Comparison of ENCODE assay signal across 8 mouse cellular contexts in genomic region chr5:24604656-24605100, GRCm38 (mm10). TPM values are rescaled to one million over a fixed set of nuclear protein-coding genes. Genes with fewer than 3 reads are reported as not detected.
DNase-seq lines count a peak whose midpoint lies in the region; ATAC-seq and TF ChIP-seq lines count a peak whose summit lies in the region.

No protein-coding gene starts in this region.

- peak overlapping the region; percentile 53 for H3K4me3 ChIP-seq in hindbrain, embryonic 12.5 days
- peak overlapping the region; percentile 63 for H3K4me3 ChIP-seq in left cerebral cortex, adult 2 months

- TF ChIP-seq CTCF in left cerebral cortex, adult 2 months (IDR thresholded peaks at IDR 0.05), result peak; percentile 31

- WGBS in hindbrain, embryonic 12.5 days, result 1% methylated on average over 44 of the region's 46 CpGs

- H3K9ac ChIP-seq in hindbrain, embryonic 12.5 days, result peak overlapping the region; percentile 73

- peak; percentile 95 for DNase-seq in adipocyte (ENCODE audit: low spot score)
- DNase-seq in cerebellum, adult 9-10 months, result peak; percentile 78
- peak; percentile 68 to 77 for DNase-seq in frontal cortex, postnatal 10 days (ENCODE audit: low spot score in 2 of 2)
- peak; percentile 76 to 79 for DNase-seq in left cerebral cortex, adult 2 months (ENCODE audit: extremely low spot score in 1 of 2, low spot score in 2 of 2)
- DNase-seq in lung, postnatal 4 days, result peak; percentile 90 to 94
- DNase-seq in right cerebral cortex, postnatal 4 days, result peak; percentile 76
- DNase-seq in thymus, postnatal 25 days, result no peak

- H3K9me3 ChIP-seq in hindbrain, embryonic 12.5 days (replicated peaks), result no peaks in the 10 kb centered on the region

- H3K27me3 ChIP-seq in hindbrain, embryonic 12.5 days, result peaks cover 15% of the 10 kb centered on the region; the same call in 1 of the 2 replicates

- H3K27ac ChIP-seq in hindbrain, embryonic 12.5 days, result peak overlapping the region; percentile 97
- peak overlapping the region; percentile 94 for H3K27ac ChIP-seq in left cerebral cortex, adult 2 months

- intact Hi-C loops in left cerebral cortex, adult 2 months (cut with DNase I), result loop anchor here (2.0 kb wide), 1 partner anchor 48 kb away; no protein-coding TSS in a partner anchor

- no peaks in the 10 kb centered on the region for H3K36me3 ChIP-seq in hindbrain, embryonic 12.5 days

- peaks cover 71% of the 10 kb centered on the region for H3K4me1 ChIP-seq in hindbrain, embryonic 12.5 days

- peak; percentile 75 for ATAC-seq in hindbrain, embryonic 12.5 days (ENCODE audit: low FRiP score)

- H3K4me2 ChIP-seq in hindbrain, embryonic 12.5 days (replicated peaks), result peak overlapping the region; percentile 88

RNA-seq across cellular contexts. Expression of gene Chpf2, which starts 18.1 kb away (rescaled TPM):
- 22.3 and 23.1 TPM in 2 replicates for polyA plus RNA-seq in hindbrain, embryonic 12.5 days (2016; fragmentation: Nextera tagmentation; extraction: Ambion mirVana)
- total RNA-seq in left cerebral cortex, adult 2 months (2021), result 10 to 100 TPM; 72.6 to 78.4 TPM

RNA-seq across cellular contexts. Expression of gene Smarcd3, which starts 19.5 kb away (rescaled TPM):
- 78.4 and 83.2 TPM in 2 replicates for polyA plus RNA-seq in hindbrain, embryonic 12.5 days (2016; fragmentation: Nextera tagmentation; extraction: Ambion mirVana)
- total RNA-seq in left cerebral cortex, adult 2 months (2021), result 10 to 100 TPM; 90.4 to 97.4 TPM

RNA-seq across cellular contexts. Expression of gene Abcf2, which starts 27.4 kb away (rescaled TPM):
- polyA plus RNA-seq in hindbrain, embryonic 12.5 days (2016; fragmentation: Nextera tagmentation; extraction: Ambion mirVana), result 108 and 110 TPM in 2 replicates
- 10 to 100 TPM; 82.4 to 89.0 TPM for total RNA-seq in left cerebral cortex, adult 2 months (2021)

RNA-seq across cellular contexts. Expression of gene 4931409K22Rik, which starts 48.1 kb away (rescaled TPM):
- polyA plus RNA-seq in hindbrain, embryonic 12.5 days (2016; fragmentation: Nextera tagmentation; extraction: Ambion mirVana), result not detected in 2 replicates
- under 1 TPM in 1 of 2 experiments, not detected in 1; 0.14 TPM for total RNA-seq in left cerebral cortex, adult 2 months (2021)
